8 mouse cellular contexts compared by ENCODE assay signal in the genomic region with DNA sequence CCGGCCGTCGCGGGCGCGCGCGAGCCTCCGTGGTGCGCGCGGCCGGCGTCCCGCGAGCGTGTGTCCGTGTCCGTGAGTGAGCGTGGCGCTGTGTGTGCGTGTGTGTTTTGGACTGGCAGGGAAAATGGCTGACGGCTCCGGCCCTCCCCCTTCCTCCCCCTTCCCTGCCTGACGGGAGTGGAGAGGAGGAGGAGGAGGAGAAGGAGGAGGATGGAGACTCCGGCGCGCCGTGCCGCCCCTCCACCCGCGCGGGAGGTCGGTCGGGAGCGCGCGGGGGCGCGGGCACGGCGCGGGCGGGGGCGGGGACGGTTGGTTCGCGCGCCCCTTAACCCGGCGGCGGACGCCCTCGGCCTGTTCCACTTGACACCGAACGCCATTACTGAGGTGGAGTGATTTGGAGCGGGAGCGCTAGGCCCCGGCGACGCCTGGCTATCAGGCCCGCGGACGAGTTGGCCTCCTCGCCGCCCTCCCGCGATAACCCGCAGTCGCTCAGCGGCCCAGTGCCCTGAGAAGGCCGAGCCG. TPM values are rescaled to one million over a fixed set of nuclear protein-coding genes. Genes with fewer than 3 reads are reported as not detected.
DNase-seq lines count a peak whose midpoint lies in the region; ATAC-seq and TF ChIP-seq lines count a peak whose summit lies in the region.

No protein-coding gene starts in this region.

- H3K27ac ChIP-seq in cortical plate, adult 2 months (ENCODE audit: insufficient read depth, low read length): peak overlapping the region; percentile 100

- intact Hi-C loops in left cerebral cortex, postnatal 14 days (cut with DNase I): loop anchor here (5.0 to 10.0 kb wide), 2 partner anchors 158 to 200 kb away; no protein-coding TSS in a partner anchor

- peak; percentile 65 for DNase-seq in adipocyte (ENCODE audit: low spot score)
- peak; percentile 47 to 58 for DNase-seq in gastrocnemius, adult 8-10 months (ENCODE audit: low spot score in 2 of 2)
- peak; percentile 71 for DNase-seq in induced T-regulatory cell, adult 2 months (ENCODE audit: low read depth)
- DNase-seq in left cerebral cortex, postnatal 14 days (ENCODE audit: low spot score in 2 of 2): peak; percentile 65 to 66
- peak; percentile 46 to 49 for DNase-seq in right cerebral cortex, adult 2 months (ENCODE audit: low spot score in 2 of 2)
- peak; percentile 74 for DNase-seq in urinary bladder, postnatal 14 days (ENCODE audit: low spot score)

- H3K4me1 ChIP-seq in cortical plate, adult 2 months (ENCODE audit: control insufficient read depth, insufficient read depth, low read length): no peaks in the 10 kb centered on the region; the same call in 1 of the 2 replicates

- peak; percentile 32; the same call in 1 of the 2 replicates for TF ChIP-seq POLR2A in cortical plate, adult 2 months (IDR thresholded peaks at IDR 0.05; ENCODE audit: extremely low read depth, insufficient read depth, low read length)

- peak; percentile 30 for ATAC-seq in megakaryocyte progenitor cell, adult 5-6 weeks (replicated peaks; ENCODE audit: poor library complexity)

- H3K4me3 ChIP-seq in cortical plate, adult 2 months (ENCODE audit: insufficient read depth, low read length): peak overlapping the region; percentile 86

- no peak for TF ChIP-seq CTCF in cortical plate, adult 2 months (IDR thresholded peaks at IDR 0.05; ENCODE audit: extremely low read depth, insufficient read depth, low read length)

RNA-seq across cellular contexts. Expression of a gene that starts 1.2 kb away (rescaled TPM):
- polyA plus RNA-seq in cortical plate, adult 2 months (2012; rRNA removed): 47.8 and 53.8 TPM in 2 replicates
- 100 to 1,000 TPM; 141 to 212 (median 167) TPM for total RNA-seq in gastrocnemius, adult 8-10 months (2022)
- total RNA-seq in left cerebral cortex, postnatal 14 days (2021): 100 to 1,000 TPM; 268 to 281 TPM
- total RNA-seq in megakaryocyte progenitor cell, adult 5-6 weeks (2015): 133 and 134 TPM in 2 replicates
- total RNA-seq in megakaryocyte progenitor cell, adult 5-6 weeks (2017): 107 and 135 TPM in 2 replicates

Comparison
In these comparisons a context has a peak if more than half of its experiments do, and no peak if none do; other contexts are left out.
1. Peak in every context shown above with its lines: DNase-seq, ATAC-seq, H3K4me3 ChIP-seq and H3K27ac ChIP-seq.